Mouse (Mus musculus) left cerebral cortex, postnatal 10 days (tissue): ENCODE data around the gene Eml3. TPM values are rescaled to one million over a fixed set of nuclear protein-coding genes. Genes with fewer than 3 reads are reported as not detected.
A peak's percentile ranks its signal among the peaks of the same experiment; 100 is the strongest.

Source experiments
- DNase-seq, 2 experiments: peaks; one replicate each; pipeline ENCODE4 v3.0.0; 2021 to 2022; ENCODE audit warnings: low spot score in 2 of 2, mixed read lengths in 1 of 2; ENCODE audit errors: extremely low spot score in 1 of 2
- intact Hi-C: fragments of 180-260 bp; cut with DNase I; formaldehyde crosslinking; loops from one replicate; pipeline ENCODE4 v1.15.1; 2025
- total RNA-seq, 2 experiments: library from RNA; stranded (reverse); gene quantifications; 2 replicates each; pipeline ENCODE4 v1.2.3; 2021

Eml3 gene
- total RNA-seq, 2 experiments from 2014 or later = 7.5 to 8.5 TPM

DNA sequence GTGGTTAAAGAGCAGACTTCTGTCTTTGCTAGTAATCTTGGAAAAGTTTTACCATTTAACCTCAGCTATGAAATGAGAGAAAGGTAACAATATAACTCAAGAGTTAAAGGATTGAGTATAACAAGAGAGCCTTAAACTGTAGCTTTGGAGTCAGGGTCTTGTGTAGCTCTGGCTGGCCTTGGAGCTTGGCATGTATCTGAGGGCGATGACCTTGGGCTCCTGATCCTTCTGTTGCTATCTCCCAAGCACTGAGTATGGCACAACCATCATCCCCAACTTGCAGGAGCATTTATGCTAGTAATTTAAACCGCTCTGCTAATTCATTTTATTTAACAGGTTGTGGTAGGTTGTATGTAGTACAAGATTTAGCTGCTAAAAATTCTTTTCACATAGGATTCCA is 46.1 kb downstream of the Eml3 start:
- no peak for DNase-seq
- intact Hi-C loops = loop anchor here (5.0 kb wide), 1 partner anchor 137 kb away; no protein-coding TSS in a partner anchor

DNA sequence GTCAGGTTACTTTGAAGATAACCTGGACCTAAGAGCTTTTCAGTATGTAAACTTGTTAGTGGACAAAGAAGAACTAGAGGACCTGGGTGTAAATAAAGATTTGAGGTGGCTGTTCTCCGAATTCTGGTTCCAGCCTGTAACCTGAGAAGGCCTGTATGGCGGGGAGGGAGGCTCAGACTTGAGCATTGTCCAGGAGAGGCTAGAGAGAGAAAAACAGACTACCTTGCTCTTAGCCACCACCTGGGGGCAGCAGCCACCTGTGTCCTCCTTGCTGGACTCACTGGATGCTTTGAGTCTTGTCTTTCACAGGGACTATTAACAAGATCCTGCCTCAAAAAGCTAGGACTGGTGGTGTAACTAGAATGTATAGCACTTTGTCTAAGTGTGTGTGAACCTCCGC is 47.2 kb downstream of the Eml3 start:
- intact Hi-C loops = loop anchor here (5.0 kb wide), 1 partner anchor 136 kb away; no protein-coding TSS in a partner anchor
- DNase-seq = no peak

DNA sequence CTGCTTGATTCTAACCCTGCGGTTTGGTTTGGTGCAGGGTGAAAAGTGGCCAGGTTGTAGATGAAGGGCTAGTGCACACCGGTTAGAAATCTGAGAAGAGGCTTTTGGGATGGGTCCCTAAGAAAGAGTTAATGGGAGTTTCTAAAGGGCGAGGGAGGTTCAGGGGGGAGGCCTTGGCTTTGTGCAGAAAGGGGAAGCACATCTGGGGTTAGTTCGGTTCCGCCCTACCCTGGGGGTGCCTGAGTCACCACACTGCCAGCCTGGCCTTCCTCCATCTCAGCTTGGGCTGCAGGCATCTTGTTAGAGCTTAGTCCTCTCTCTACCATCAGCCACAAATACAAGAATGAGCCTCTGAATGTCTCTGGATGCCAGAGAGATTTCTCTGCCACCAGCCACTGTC is 51.4 kb downstream of the Eml3 start:
- intact Hi-C loops = no loop called here
- DNase-seq = no peak

DNA sequence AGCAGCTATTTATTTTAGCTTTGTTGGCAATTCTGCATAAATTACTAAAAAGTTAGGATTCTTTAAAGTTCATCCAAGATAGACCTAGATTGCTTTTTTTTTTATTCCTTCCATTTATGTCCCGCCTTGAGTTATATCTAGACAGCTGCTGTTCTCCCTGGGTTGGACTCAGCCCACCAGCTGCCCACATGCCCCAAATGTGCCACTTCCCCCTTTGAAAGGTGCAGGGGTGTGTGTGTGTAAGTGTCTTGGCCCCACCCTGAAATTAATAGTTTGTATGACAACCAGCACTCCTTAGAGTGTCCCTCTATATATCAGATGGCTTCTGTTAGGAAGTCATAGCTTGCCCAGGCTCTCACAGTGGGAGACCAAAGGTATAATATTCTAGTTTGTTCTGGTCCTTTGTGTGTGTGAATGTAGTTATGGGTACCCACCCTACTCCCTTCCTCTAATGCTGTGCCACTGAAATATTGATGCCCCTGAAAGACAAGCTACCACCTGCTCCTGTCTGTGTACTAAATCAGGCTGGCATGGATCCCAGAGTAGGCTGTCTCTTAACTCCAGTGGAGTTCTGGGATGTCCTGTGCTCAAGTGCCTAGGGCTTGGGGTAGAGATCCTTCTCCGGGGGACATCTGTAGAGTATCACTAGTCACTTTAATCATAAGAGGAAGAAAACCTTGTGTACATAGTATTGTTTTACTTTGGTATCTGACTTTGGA is 52.3 kb downstream of the Eml3 start:
- intact Hi-C loops = no loop called here
- no peak for DNase-seq

DNA sequence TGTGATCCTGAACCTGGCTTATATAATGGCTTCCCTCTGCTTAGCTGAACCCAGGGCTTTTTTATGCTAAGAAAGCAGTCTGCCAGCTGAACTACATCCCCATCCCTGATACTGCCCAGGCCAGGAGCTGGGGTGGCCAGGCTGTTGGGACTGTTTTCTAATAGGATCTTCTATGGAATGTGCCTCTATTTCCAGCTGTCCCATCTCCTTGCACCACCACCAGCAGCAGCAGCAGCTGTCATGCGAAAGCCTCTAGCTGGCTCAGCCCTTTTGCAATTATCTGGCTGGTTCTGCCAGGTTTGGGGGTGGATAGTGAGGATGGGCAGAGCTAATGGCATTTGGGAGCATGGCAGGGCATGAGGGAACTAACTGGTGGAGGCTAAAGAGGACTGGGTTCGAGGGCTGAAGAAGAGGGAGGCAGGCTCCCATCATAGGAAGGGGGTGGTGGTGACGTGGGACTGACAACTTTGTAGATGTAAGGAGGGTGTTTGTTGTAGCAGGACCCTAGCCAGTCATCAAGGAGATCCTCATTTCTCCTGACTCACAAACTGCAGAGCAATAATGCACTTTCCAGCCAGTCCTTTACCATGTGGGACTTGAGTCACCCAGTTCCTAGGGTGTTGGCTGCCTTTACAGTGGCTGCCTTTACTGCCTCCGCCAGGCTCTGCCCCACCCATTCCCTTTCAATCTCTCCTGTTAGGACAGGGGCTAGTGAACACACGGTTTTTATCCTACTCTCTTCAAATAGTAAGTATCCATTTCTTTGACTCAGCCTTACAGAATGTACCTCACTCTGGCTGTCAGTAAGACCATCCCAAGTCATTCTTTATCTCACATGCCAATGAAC is 53.2 kb downstream of the Eml3 start:
- no peak for DNase-seq
- intact Hi-C loops = no loop called here

DNA sequence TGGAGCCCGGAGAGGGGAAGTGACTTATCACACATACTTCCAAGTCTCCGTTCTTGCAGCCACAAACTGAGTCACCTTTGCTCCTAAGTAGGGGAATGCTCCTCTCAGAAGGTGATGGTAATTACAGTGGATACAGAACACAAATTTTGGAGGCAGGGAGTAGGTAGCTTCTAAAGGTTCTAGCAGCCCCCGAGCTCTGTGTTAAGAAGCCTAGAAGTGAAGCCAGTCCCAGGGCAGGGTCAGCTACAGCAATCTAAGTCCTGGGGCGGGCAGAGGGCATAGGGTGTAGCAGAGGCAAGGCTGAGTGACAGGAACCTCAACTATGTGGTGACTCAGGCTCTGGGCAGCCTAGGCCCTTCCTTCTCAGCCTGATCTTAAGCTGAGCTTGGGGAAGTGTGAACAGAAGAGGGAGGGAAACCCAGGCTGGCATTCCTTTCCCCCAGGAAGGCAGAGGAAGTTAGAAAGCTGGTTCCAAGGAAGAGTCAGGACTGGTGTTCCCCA is 53.8 kb downstream of the Eml3 start:
- intact Hi-C loops = no loop called here
- DNase-seq = no peak

DNA sequence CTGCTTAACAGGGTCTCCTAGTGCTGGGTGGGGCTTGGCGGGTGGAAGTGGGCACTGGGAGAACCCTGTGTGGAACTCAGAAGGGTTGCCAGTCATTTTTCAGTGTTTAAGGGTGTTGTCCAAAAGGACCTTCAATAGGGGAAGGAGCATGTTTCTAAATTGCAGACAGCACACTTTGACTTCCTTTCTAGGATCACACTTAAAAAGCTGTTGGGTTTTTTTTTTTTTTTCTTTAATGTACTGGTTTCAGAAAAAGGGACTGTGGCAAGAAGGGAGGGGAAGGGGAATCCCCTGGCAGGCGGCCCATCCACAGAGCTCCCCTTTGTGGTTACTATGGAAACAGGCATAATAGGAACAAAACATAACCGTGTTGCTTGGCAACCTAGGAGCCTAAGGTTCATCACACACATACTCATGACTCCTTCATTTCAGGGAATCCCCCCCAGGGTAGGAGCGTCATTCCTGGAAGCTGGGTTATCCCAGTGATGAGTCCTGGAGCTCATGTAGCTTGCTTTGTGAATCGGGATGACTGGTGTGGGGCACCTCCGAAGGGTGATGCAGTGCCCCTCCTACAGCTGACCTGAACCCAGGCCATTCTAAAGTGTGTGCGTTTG is 55.0 kb downstream of the Eml3 start:
- intact Hi-C loops = no loop called here
- DNase-seq = peak; percentile 78 to 89

DNA sequence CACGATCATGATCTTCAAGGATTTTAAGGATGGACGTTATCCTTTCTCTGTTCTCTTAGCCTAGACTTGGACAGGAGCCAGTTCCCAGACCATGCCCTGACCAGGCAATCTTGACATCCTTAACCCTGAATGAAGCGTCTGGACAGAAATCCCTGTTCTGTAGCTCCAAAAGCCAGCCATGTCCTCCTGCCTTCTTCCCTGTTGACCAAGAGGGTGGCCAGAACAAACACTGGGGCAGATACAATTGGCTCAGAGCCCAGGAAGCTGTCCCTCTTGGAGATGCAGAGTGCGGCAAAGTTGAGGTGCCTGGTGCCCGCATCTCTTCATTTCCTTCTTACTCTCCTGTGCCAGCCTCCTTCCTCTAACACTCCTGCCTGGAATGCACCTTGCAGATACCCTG is 56.5 kb downstream of the Eml3 start:
- intact Hi-C loops = no loop called here

DNA sequence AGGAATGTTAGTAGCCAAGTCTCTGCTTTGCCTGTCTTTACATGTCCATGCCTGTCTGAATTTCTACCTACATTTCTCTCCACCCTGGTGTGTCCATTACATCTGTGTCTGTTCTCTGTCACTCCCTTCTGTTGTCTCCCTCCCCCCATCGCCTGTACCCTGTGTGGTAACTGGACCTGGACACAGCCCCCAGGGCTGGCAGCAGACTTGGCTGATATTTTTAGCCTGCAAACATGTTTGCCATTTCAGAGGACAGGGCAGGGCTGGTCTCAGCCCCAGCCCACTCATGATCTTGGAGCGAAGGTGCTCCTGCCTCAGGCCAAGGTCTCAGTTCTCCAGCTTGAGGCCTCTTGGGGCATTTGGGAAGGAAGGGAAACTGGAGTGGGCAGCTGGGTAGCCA is 58.5 kb downstream of the Eml3 start:
- no peak for DNase-seq
- intact Hi-C loops = no loop called here

More for the DNA sequence above, 56.5 kb downstream of the Eml3 start:
- DNase-seq = no peak

DNA sequence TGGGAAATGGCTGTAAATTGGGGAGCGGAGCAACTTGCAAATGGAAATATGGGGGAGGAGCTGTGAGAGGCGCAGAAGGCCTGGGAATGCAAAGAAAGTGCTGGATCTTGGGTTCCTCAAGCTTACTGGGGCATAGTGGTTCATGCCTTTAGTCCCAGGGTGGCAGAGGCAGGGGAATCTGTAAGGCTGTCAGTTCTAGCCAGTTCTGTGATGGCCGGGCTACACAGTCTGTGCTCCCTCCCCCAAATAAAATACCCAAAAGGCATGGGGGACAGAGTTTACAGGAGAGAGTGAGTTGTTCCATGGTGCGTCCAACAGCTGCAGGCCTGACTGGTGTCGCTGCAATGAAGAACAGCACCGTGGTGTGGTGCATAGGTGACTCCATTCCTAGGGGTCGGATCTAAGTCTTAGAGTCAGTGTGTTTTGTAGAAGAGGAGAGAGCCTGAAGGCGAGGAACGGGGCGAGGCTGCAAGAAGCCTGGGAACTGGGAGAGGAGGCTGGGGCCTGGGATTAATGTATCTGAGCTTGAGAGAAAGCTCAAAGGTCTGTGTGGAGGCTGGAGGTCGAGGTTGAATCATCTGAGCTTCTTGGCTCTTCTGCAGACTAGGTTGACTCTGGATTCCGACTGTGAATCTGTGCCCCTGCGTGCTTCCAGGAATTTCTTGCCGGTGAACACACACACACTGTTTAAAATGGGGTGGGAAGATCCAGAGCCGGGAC is 59.2 kb downstream of the Eml3 start:
- intact Hi-C loops = no loop called here
- no peak for DNase-seq

DNA sequence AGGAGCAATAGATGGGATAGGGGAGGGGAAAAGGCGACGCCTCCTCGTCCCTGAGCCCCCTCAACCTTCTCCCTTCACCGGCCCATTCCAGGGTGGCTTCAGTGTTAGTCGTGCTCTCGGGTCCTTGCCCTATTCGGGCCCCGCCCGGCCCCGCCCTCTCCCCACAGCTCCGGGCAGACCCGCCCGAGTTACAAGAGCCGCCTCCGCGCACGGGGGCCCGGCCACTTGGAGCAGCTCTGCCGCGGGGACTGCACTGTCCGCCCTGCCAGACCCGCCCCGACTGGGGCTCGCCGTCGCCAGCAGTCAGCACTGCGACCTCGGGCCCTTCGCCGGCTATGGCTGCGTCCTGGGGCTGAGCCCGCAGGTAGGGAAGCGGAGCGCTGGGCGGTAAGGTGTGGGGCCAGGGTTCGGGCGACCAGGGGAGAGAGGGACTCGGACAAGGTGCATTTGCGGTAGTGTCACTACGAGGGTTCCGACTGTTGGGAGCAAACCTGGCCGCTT is 59.8 kb downstream of the Eml3 start, which contains the start of gene Ahnak:
Gene Ahnak (plus strand): TSS at position 219 of the 501 bp plus-strand sequence.
- intact Hi-C loops = no loop called here
- peak in 1 of 2 experiments; percentile 86 for DNase-seq

DNA sequence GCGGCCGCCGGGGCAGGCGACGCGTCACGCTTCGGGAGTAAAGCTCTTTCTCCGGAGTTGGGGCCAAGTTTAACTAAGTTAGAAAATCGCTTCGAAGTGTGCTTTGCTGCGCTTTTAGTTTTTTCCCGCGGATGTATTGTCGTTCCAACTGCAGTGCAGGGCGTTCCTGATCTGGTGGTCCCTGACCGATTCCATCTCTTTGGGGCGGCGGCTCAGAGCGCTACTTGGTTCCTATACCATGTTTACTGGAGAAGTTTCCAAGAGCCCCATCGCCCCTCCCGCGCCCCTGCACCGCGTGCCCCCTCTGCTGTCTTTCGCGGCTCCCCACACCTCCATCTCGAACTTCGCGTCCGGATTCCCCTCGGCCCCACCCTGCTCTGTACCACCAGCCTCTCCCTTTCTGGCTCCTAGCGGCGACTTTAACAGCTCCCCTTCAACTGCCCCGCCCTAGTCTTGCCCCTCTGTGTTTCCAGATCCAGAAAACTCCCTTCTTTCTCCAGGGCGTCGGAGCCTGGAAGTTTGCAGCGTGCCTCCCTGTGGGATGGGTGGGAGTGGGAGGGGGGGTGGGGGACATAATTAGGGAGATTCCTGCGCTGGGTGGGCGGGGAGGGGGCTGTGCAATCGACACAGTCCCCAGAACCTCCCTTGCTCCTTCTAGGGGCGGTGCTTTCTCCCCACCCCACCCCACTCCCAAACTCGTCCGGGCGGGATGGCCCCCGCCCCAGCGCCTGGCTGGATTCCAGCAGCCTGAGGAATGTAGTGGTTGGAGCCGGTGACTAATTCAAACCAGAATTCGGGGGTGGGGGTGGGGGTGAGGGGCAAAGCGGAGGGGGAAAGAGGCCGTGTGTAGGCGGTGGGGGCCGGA is 60.4 kb downstream of the Eml3 start:
- intact Hi-C loops = loop anchor here (5.0 kb wide), 3 partner anchors 48 to 123 kb away; no protein-coding TSS in a partner anchor
- DNase-seq = peak in 1 of 2 experiments; percentile 92

DNA sequence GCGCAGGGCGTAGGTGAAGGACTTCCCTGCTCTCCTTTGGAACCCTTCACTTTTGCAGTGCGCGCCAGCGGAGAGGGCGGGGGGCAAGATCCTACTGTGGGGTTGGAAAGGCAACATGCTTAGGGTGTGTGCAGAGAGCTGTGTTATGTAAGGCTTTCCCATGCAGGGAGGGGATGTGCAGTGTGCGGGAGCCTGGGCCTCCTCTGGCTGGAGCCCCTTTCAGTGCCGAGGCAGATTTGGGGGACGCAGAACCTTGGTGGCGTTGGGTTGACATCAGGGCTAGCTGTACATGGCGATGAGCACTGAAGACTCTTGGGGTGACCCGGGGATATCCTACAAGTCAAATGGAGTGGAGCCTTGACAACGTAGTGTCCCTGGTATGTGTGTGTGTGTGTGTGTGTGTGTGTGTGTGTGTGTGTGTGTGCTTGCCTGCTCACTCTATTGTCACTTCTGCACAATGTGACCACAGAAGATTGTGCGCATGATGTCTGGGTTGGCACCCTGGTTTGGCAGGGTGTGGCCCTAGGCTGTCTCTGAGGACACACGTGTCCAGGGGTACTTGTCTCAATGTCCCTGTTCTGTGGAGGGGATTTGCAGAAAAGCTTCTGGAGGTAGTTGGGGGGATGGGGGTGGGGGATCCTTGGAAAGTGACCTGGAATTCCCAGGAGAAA is 61.2 kb downstream of the Eml3 start:
- no peak for DNase-seq
- intact Hi-C loops = loop anchor here (5.0 kb wide), 3 partner anchors 47 to 122 kb away; no protein-coding TSS in a partner anchor
